Mouse (Mus musculus) lung, adult 18-20 months (tissue): ENCODE measurements around the gene Klri2.
"Not testable (repeated sequence)": the region's sequence is repeated elsewhere in the genome, so short reads cannot be mapped to it uniquely, and the experiment has no call there.

Experiments
- DNase-seq, 2 experiments: peaks; one replicate each; pipeline ENCODE4 v3.0.0; 2022; ENCODE audit warnings: mixed read lengths in 2 of 2

Klri2 gene

DNA sequence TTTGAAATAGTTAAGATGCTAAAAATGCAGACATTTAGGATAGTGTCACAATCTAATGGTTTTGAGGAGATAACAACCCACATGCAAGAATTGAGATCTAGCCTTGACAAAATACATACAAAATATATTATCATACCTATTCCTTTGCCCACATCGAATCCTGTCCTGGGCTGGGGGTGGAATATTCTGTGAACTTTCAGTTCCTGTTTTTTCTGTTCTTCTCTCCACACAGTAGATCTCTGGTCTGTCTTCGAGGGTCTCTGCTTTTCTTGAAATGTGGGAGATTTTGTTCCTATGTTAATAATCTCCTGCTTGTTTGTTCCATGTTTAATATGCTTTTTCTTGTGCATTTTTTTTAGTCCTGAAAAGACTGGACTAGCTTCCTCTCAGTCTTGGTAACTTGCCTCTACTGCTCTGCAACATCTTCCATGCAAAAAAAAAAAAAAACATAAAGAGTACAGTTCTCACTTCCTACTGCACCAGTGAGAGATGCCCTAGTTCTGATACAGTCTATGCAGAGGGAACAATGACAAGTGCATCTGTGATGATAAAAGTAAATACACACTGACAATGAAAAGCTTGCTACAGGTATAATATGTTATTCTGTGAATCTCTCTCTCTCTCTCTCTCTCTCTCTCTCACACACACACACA is at the start of gene Klri2:
Gene Klri2, minus strand, starts transcription at position 416 of the 653 bp plus-strand sequence.
- DNase-seq = no peak

DNA sequence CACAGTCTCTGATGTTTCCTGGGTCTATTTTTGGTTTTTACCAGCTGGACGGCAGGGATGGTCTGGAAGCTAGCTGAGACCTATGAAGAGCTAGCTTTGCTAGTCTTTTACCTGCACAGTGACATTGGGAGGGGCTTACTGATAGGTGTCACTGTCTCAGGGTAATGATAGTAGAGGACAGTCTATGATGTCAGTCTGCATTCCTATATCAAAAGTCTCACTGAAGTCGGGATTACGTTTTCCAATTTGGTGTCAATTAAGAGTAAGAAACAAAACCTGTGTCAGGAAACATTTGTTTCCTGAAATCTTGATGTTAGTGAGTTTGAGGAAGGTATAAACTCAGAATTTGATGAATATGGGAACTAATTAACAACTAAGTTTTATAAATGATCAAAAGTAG is 43.9 kb upstream of the Klri2 start, which contains the start of gene Gm156:
Gene Gm156, minus strand, starts transcription at position 101 of the 400 bp plus-strand sequence.
- DNase-seq = not testable (repeated sequence)

DNA sequence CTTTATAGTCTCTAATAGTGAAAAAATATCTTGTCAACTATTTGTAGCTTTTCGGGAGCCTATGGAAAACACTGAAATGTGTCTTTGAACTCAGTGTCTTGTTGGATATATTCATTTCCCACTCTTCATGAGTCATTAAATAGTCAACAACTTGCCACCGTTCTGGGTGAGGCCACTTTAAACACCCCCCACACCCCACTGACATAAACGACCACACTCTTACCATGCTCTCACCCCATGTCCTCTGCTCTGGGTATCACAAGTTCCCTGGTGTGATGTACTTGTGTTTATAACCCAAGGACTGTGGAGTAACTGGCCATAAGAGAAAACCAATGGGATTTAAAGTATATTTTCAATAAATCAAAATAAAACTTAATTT is 7.4 kb upstream of the Klri2 start:
- DNase-seq = no peak

DNA sequence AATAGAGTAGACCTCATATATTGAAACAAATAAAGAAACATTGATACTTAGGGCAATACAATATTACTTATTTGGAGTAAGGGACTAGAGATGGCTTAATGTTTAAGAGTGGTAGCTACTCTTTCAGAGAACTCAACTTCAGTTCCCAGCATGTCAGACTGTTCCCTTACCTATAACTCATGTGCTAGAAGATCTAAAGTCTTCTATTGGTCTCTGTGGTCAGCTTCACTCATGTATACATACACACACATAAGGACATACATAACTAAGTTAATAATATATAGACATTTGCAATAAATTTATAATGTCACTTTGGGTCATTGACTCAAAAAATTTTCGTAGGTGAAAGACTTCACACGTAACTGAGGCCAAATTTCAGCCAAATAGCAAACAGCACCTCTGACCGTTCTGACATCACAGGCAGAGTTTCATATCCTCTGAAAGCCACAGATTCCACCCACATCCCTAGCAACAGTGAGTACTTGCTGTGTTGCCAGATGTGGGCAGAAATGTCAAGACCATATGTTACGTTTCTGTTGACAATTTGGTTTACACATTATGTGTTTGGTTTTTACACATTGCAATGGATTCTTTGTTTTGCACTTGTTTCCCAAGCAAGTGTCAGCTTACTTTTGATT is 6.9 kb upstream of the Klri2 start:
- peak in 1 of 2 experiments; percentile 19 for DNase-seq

DNA sequence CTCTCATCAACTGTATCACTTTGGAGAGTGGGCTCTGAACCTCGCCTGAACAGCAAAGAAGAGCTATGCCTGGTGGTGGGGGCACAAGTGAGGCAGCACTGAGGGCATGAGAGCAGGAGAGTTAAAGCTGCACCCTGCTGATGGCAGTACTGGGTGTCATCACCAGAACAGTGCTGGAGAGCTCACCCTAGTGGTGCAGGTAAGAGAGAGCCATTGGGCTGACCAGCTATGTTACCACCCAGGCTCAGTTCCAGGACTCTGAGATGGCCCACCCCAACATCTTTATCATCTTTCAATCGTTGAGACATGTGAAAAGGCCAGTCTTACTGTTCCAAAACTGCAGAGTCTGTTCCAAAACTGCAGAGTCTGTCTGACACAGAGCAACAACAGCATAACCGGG is 5.9 kb upstream of the Klri2 start:
- DNase-seq = peak in 1 of 2 experiments; percentile 2

DNA sequence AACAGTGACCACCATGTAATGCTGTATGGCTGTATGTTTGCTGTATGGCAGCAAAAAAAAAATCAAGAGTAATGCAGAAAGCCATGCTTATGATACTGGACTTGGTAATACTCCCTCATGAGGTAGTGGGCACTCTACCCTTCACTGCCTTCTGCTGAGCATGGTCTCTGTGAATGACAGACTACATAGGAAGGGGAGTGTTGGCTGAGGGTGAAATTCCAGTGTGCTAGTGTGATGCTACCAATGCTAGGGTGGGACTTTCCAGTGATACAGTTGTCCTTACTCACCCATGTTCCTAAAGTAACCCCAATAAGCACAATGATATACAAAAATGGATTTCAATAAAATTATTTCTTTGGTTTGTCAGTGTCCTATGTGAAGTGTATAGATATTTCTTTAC is 3.9 kb downstream of the Klri2 start:
- DNase-seq = no peak

DNA sequence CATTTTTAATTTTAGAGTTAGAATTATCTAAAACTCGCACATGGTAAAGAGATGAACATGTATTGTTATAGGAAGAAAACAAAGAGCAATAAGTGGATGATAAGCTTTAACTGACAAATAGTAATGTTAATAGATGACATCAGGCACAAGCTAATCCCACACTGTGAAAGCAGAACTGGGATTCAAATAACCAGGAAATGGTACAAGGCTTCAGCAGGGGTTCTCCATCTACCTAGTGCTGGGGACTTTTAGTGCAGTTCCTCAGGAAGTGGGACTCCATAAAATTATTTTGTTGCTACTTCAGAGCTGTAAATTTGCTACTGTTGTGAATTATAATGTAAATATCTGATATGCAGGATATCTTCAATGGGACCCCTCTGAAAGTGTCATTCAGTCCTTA is 13.0 kb downstream of the Klri2 start:
- no peak for DNase-seq

DNA sequence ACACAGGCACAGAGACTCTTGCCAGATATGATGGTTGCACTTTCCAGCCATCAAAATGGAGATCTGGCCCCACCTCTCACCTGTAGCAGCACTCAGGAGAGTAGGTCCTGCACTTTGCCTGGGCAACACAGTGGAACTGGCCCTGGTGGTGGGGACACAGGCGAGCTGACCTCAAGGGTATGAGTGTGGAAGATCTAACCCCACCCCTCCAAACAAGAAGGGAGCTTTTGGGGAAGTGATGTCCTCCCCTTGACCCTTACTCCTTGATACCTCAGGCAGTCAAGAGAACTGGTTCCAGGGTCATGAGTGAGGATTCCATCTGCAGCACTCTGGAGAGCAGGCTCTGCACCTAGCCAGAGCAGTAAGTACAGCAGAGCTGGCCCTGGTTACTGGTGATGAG is 18.9 kb downstream of the Klri2 start:
- no peak for DNase-seq

DNA sequence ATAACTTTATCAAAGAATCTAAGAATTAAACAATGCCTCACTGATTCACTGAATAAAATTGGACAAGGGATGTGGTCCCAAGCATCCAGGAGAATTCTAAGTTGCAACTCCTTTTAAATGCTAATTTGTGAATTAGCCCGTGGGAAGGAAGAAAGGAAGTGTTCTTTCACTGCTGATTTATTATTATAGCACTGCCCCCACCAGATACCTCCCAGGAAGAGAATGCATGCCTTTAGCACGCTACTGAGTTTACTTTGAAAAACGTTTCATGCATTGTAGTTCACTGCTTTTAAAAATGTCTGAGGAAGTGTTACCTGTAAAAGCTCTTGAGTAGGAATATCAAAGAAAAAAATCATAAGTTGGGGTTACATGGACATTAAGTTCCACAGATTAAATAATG is 19.8 kb downstream of the Klri2 start:
- no peak for DNase-seq

DNA sequence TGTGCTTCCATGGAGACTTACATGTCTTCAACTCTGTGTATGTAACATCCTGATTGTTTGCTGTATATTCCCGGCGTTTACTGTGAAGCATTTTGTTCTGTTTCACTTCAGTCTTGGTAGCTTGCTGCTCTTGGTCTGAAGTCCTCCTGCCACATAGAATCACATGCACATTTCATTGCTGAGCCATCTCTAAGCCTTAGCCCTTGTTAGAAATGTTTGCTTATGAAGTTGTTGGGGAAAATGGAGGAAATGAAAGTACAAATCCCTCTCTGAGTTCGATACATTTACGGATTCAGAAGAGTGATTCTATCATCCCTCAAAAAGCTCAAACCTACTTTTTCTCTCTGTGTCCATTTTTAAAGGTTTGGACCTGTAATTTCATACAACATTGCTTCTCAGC is 23.3 kb downstream of the Klri2 start, which contains the start of gene Klri1:
Gene Klri1, minus strand, starts transcription at position 101 of the 400 bp plus-strand sequence.
- no peak for DNase-seq

DNA sequence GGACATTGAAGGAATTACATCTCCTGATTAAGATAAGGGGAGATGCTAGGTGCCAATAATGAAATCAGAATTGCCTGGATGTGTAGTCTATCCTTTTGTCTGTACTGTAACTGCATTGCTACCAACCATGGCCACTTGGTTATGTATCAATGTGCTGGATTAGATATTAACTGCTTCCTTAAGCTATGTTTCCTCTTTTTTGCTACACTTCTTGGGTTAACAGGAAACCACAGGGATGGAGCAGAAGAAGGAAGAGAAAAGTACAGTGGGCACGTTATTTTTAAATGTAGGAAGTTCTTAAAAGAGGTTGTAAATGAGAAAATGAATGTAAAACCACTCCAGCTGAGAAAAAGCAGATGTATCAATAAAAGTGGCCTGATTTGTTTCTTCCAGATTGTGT is 26.7 kb downstream of the Klri2 start:
- DNase-seq = no peak

DNA sequence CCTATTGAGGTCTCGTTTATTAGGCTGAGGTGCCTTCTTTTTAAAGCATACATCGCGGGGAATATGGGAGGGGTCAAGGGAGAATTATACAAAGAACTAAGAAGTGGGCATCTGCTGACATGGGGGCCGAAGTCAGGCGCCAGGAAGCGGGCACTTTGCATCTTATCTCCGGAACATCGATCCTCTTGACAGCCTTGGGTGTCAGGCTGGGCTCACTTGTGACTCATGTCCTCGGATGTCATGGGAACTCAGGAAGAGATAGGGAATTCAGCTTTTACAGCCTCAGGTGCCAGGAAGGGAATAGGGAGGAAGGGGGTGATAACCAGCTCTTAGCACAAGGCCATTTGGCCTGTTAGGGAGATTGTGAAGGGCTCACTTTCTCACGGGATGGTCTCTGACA is 48.8 kb downstream of the Klri2 start:
- DNase-seq = not testable (repeated sequence)

DNA sequence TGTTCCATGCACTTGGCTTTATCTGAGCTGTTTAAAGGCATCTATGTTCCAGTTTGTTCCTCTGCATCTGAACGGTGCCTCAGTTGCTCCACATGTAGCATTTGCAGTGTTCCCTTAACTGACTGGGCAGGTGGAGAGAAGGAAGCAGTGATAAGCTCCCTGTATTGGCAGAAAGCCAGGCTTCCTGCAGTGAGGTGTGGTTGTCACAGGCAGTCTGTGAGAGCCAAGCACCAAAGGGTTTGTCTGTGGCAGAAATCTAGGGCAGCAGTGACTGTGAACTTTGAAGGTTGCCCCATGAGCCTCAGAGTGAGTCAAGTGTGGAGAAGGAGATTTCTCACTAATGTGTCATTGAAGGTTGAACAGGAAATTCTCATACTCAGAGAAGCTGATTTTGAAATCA is 59.9 kb downstream of the Klri2 start:
- no peak for DNase-seq
